Mouse (Mus musculus) urinary bladder, postnatal 36 days (tissue): ENCODE results near the gene Mycbp.

Experiments
- DNase-seq, 2 experiments: peaks; one replicate each; pipeline ENCODE4 v3.0.0; 2022; ENCODE audit warnings: low spot score in 2 of 2, mixed read lengths in 1 of 2

Gene Mycbp

DNA sequence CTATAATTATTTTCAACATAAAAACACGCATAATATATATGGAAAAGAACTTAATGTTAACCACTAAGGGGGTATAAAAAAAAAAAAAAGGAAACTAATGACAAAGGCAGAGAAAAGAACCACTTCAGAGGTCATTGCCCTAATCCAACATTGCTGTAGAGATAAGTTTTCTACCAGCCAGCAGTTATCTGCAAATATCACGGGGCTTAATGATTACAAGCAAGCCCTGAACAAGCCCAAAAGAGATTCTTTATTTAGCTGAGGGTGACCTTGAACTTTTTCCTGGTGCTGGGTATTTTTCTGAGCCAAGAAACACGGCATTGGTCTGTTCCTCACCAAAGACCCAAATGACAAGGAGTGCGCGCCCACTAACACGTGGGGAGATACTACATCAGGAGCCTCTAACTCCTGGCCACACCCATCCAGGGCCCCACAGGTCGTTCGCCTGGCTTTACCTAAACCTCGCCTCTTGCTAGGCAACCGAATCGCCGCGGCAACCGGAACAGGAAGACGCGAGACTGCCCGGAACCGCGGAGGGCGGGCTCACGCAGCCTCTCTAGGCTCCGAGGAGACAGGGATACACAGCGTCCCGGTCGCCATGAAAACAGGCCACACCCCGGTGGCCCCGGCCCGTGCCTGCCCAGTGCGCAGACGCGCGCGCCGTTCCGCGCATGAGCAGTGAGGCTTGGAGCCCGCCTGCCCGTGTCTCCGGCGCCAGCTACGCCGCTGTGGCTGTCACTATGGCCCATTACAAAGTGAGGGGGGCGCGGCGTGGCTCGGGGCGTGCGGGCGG, at the start of gene Mycbp:
Gene Mycbp (plus strand): TSS at position 500 of the 793 bp plus-strand sequence.
- peak; percentile 99 to 100 for DNase-seq

DNA sequence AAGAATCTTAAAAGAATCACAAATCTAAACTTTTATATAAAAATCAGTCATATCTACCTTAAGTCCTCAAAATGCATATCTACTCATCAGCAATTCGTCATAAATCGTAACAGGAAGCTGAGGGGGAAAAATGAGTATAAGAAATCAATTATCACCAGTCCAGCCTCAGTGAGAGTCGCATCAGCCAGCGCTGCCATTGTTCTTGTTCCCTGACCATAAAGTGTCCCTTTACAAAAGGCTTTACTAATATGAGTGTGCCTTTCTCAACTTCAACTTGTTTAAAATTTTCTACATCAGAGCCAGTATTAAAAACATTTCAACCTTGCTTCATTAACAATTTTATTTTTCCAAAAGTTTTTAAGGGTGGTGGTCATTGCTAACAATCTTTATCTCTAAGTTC, 47.7 kb upstream of the Mycbp start:
- DNase-seq, result no peak

DNA sequence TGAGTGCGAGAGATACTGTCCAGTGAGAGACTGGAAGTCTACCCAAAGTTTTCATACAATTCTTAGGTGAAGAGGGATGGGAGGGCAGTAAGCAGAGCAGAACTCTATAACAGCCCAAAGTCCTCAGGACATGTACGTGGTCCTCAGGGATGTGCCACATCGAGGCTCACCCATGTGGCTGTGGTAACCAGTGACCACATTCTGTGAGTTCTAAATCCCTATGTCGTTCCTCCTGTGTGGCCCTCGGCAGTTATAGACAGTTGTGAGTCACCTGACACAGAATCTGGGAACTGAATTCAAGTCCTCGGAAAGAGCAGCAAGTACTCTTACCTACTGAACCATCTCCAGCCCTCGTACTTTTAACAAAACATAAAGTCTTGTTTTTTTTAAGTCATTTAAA, 46.5 kb upstream of the Mycbp start:
- DNase-seq, result no peak

DNA sequence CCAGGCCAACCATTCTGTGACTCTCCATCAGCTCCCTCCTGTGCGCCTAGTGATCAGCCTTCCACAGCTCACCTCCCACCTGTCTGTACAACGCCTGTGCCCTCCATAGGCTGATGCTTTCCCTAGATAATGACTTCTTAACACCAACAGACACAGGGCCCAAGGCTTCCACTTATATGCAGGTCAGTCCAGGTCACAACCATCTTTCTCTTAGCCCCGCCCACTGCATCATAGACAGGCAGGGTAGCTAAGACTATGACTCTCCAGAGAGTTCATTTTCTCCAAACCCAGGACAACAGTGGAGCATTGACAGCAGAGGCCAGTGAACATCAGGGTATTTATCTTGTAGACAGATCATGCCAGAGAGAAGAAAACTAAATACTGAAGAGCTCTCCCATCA, 45.3 kb upstream of the Mycbp start, which contains the start of gene 4933427I04Rik:
Gene 4933427I04Rik (plus strand): TSS at position 301 of the 400 bp plus-strand sequence.
- DNase-seq, result no peak

DNA sequence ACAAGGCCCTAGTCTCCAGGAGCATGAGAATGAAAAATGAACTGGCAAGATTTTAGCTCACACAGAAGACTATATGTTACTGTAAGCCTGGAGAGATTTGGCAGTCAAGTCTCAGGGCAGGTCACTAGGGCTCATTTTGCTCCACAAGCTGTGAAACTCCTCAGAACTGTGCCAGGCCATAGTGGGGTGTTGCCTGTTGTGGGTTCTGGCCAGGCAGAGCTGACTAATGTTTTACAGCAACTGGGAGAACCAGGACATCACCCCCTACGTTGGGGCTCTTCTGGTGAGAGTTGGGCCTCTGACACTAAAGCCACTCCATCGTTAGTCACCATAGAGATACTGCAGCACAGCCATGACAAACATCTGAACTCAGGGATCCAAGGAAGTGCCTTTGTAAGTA, 44.8 kb upstream of the Mycbp start:
- no peak for DNase-seq

DNA sequence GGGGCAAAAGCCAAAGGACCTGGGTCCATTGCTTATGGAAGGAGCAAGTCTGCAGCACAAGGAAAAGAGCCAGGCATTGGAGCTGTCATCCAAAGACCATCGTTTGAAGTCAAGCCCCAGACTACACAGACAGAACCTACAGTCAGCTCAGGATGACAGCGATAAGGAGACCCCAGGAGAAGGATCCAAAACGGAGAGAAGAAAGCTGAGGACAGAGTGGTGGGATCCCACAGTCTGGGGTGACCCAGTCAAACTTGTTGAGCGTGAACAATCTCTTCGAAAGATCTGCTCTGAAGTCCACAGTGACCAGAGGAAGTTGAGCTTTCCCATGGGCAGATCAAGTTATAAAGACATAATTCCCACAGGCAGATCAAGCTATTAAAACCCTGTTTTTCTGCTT, 44.0 kb upstream of the Mycbp start:
- no peak for DNase-seq

DNA sequence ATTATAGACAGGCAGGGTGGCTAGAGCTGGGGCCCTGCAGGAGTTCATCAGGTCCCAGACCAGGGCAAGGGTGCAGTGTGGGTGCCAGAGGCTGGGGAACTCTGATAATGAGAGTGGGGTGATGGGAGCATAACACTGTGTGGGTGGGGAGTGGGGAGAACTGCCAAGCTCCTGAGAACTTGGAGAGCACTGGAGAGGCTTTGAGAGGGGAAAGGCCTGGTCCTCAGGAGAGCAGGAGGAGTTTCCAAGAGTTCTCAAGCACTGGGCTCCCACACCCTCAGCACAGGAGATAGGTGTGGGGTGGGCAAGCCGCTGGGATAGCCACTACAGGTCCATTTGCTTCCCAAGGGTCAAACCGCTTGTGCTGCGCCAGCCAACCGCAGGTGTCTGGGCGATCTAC, 10.9 kb upstream of the Mycbp start:
- DNase-seq, result no peak

DNA sequence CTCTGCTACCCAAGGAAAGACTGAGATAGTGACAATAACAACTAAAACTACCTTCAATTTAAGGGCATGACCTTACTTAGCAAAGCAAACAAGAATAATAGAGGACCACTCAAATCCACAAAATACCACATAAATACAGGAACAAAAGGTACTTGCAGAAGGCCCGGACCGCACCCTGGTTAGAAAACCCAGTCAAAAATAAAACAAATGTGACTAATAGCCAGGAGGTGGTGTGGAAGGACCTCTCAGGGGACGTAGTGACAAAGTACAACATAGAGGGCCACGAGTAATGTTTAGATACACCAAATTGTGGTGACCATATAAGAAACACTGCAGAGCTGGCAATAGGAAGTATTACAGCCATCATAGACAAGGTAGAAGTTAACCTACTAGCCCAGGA, 10.3 kb upstream of the Mycbp start:
- DNase-seq, result no peak

DNA sequence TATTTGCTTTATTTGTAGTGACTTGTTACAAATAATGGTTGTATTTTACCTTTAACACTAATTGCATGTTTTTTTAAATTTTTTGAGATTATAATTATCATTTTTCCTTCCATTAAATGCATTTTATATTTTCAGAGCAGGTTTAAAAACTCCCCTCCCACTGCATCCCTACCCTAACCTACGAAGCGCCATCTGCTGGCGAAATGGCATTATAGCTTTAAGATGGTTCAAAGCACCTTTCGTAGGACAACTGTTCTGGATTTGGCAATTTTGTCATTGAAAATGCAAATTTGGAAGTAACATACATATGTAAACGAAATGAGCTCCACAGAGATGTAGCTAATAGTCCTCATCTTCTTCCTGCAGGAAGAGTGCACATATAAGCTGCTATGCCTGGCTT, 5.9 kb upstream of the Mycbp start:
- peak in 1 of 2 experiments; percentile 25 for DNase-seq

DNA sequence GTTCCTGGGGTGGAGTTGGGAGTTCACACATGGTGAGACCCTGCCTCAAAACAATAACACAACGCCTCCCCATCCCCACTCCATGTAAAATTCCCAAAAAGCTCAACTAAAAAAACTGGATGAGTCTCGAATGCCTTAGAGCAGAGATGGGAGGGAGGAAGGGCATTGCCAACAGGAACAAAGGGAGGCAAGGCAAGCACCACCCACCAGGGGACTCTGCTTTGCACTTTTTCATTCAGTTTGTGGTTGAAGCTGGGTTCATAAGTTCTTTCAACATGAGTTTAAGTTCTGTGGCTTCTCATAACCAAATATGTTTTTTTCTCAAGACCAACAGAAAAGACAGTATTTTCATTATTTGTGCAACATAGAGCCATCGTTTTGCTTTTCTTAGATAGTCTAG, 1.2 kb upstream of the Mycbp start:
- DNase-seq, result no peak

DNA sequence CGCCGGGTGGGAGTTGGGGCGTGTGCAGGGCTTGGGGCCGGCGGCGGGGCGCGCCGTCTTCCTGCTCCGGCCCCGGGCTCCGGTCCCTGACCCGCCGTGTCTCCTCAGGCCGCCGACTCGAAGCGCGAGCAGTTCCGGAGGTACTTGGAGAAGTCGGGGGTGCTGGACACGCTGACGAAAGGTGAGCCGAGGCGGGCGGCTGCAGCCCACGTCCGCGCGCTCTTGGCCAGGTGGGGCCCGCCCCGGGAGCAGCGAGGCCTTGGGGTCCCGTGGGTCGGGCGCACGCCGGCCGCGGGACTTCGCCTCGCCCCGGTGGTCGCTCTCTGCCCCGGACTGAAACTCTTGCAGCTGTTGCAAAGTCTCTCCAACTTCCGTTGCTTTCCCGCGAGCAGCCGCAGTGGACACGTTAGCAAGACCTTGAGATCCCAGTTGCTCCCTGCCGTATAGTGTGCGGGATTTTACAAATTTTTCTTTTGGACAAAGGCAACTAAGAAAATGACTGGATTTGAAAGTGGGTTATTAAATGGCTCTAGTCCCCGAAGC, 565 bp downstream of the Mycbp start:
- DNase-seq, result no peak

DNA sequence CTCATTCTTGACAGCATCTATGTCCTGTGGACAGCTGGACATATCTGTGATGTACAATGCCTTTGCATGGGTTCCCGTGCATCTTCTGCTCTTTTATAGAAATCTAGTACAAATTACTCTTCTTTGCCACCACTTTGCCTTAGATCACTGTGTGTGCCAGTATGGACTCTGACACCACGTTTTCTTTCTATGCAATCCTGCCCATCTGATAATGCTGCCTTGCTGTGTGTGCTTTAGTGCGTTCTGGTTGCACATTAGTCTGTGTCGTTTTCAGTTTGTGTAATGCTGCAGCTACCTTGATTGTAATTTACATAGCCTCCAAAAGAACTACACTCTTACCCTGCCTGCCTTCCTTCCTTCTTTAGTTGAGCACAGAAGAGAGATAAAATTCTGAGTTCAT, 6.9 kb downstream of the Mycbp start:
- DNase-seq, result no peak

DNA sequence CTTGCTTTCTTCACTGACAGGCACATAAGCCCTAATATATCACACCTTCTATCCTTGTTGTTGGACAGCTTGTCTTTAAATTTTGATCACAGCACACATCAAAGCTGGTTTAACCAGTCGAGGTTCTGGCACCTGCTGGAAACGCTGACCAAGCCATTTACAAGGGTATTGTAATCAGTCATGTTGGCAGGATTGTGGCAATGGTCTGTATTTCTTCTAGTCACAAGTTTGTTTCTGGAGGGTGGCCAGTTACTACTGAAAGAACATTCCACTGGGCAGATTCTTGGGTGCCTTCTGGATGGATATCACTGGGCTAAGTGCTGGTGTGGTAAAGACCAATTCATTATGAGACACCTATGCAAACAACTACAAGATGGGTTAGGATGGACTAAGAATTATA, 7.8 kb downstream of the Mycbp start:
- DNase-seq, result no peak

DNA sequence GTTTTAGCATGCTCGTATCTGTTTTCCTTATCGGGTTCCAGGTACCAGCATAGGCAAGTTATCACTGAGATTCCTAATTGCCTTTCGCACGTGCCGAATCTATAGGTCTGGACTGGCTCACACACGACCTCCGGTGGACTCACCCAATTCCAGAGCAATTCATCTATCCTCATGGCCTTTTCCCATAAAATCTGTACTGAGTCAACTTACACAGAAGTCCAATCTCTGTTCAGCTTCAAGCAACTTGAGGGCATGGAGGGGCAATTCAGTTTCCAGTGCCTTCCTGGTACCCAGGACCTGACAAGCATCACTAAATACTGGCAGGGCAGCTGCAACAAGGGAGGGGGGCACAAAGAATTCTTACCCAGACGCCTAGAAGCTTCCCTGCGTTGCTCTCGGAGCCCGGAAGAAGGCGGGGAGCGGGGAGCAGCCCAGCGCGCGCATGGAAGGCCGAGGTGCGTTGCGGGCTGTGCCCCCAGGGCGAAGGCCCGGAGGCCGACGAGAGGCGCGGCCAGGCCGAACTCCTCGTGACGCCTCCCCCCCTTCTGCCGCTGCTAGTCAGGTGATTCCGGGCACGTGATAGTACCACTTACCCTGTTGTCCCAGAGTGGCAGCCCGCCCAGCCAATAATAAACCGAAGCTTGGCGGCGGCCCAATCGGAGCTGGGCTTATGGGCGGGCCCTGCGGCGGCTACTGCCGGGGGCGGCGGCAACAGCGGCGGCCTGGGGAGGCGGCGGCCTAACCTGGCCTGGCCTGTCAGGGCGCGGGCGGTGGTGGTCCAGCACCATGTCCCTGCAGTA, 12.3 kb downstream of the Mycbp start, which contains the start of gene Rragc:
Gene Rragc (plus strand): TSS at position 699 of the 800 bp plus-strand sequence.
- DNase-seq, result peak; percentile 100

DNA sequence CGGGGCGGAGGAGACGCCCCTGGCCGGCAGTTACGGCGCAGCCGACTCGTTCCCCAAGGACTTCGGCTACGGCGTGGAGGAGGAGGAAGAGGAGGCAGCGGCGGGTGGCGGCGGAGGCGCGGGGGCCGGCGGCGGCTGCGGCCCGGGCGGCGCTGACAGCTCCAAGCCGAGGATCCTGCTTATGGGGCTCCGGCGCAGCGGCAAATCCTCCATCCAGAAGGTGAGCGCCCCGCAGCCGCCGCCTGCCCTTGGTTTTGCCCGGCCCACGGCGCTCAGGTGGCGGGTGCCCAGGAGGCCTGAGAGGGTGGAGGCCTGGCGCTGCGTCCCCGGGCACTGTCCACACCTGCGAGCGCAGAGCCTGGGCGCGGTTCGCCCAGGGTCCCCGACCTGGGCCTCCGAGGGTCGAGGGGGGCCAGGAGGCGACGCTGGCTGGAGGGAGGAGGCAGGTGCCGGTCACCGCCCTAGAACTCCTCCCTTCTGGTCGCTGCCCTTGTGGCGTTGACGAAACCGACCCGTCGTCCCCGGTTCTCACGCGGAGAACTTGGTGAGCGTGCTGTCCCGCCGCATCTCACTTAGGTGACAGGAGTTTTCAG, 13.0 kb downstream of the Mycbp start, which contains the start of gene 4930535I16Rik:
Gene 4930535I16Rik (minus strand): TSS at position 475 of the 593 bp plus-strand sequence.
- peak in 1 of 2 experiments; percentile 47 for DNase-seq

DNA sequence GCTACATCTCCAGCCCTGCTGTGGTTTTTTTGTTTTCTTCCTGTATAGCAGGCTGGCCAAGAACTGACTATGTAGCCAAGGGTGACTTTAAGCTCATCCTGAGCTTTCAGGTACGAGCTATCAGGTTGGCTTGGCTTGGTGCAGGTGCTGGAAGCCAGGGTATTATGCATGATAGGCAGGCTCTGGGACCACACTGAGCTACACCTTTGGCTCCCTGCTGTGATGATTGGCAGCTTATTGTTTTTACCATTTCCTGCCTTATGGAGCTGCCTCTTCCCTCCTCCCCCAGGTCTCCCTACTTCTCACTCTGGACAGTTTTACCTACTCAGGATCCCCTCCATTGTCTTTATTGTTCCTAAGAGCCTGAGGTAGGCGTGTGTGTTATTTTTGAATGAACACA, 14.2 kb downstream of the Mycbp start:
- no peak for DNase-seq

DNA sequence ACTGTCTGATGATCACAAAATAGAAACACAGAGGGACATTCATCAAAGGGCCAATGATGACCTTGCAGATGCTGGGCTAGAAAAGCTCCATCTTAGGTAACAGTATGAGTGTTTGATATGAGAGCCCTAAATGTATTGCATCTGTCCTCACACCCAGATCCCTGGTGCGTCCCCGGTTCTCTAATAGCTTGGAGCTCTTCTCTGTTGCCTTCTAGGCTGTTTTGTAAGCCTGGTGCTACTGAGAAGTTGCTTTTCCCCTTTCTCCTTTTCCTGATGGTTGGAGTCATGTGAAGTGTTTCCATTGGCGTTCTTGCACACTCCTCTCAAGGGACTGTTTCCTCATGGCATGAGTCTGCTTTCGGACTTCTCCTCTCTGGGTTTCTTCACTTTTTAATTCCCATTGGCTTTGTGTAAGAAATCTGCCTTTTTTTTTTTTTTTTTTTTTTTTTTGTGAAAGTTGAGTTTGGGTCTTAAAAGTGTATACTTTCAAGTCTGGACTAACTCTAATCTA, 16.5 kb downstream of the Mycbp start:
- peak in 1 of 2 experiments; percentile 16 for DNase-seq

DNA sequence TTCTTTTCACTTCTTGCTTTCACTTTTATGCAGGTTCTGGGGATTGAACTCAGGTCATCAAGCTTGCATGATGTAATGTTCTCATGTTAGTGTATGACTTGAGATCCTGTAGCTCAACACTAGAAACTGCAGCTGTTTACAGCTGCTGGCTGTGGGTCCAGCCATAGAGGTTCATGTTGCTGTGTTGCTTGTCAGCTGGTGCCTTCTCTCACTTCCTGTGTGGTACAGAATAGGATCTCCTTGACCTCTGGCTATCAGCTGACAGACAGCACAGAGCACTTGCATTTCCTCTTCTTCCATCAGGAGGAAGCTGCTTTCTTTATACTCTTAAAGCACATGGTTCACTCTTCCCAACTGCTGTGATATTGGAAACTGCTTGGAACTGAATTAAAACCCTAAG, 23.3 kb downstream of the Mycbp start:
- DNase-seq, result no peak

DNA sequence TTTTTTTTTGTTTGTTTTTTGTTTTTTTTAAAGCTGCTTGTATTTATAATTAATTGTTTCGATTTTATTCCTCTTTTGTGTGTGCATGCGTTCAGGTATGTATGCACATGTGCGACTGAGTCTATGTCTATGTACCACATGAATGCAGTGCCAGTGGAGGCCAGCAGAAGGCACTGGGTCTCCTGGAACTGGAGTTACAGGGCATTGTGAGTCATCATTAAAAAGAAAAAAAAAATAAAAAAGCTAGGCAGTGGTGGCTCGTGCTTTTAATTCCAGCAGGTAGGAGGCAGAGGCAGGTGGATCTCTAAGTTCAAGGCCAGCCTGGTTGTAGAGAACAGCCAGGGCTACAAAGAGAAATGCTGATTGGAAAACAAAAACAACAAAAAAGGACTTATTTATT, 25.4 kb downstream of the Mycbp start:
- no peak for DNase-seq

DNA sequence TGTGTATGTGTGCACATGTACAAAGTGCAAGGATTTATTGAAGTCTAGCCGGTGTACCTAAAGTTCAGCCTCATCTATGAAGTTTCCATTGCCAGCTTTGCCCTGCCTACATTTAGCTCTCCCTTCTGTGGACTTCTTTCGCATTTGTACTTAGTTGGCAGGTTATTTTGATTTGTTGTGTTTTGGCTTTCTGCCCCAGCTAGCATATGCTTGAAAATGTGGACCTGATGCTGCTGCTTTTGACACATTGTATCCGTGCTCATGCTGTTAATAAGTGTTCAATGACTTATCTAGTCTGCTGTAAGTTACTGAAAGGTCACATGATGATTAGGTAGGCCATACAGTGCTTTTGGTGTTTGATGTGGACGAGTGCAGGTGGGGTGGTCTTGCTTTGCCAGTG, 29.7 kb downstream of the Mycbp start:
- no peak for DNase-seq

DNA sequence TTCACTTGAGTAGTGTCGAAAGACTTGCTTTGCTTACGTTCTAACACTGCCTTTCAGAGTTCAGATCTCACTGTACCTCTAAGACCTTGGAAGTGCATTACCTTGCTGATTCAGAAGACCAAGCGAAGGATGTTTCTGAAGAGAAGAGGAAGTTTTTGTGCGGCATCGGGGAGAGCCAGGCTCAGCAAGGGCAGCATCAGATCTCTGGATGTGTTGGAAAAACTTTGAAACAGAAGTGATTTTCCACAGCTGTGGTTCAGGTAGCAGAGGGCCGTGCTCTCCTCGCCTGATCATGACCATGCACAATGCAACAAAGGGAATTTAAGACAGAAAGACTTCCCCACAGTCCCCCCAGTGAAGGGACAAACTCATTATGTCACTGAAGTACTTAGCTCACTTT, 31.4 kb downstream of the Mycbp start:
- DNase-seq, result no peak

DNA sequence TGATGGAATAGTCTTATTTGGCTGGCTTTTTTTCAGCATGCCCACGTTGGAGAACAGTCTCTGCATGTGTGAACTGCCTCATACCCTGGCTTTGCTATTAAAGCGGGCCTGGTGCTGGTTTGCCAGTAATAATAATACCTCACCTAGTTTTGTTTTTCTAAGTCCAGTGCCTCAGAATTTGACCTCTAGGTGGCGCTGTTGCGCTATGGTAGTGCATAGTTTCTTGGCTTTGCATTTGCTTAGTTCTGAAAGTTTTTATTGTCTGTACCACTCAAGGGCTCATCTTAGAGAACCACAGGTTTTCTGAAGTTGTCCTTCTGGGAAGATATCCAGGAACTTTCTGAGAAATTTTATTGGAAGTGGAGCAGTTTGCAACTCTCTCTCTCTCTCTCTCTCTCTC, 35.2 kb downstream of the Mycbp start:
- peak; percentile 70 to 71 for DNase-seq
